Mouse (Mus musculus) ES-Bruce4 (cell line): ENCODE measurements around the gene Limd2. TPM values are rescaled to one million over a fixed set of nuclear protein-coding genes. Genes with fewer than 3 reads are reported as not detected.

Experiments
- H3K27ac ChIP-seq: 2 replicates; pipeline ENCODE4 v1.5.1; 2012; ENCODE audit warnings: low read length, inconsistent platforms; ENCODE audit not compliant: insufficient read depth
- H3K27me3 ChIP-seq: 2 replicates; pipeline ENCODE4 v1.6.1; 2012; ENCODE audit warnings: mild to moderate bottlenecking, low read length, inconsistent platforms; ENCODE audit not compliant: control insufficient read depth, poor library complexity, insufficient read depth, severe bottlenecking
- H3K36me3 ChIP-seq: 2 replicates; pipeline ENCODE4 v1.6.1; 2012; ENCODE audit warnings: inconsistent platforms, mild to moderate bottlenecking, low read length, moderate library complexity; ENCODE audit not compliant: control insufficient read depth, poor library complexity, insufficient read depth, severe bottlenecking
- H3K4me1 ChIP-seq: one replicate; pipeline ENCODE4 v1.8.1; 2011; ENCODE audit warnings: low read length; ENCODE audit not compliant: control insufficient read depth, insufficient read depth
- H3K4me3 ChIP-seq: 2 replicates; pipeline ENCODE4 v1.5.1; 2011; ENCODE audit warnings: low read depth, mild to moderate bottlenecking, low read length
- H3K9ac ChIP-seq: 2 replicates; pipeline ENCODE4 v1.6.1; 2012; ENCODE audit warnings: low read depth, mild to moderate bottlenecking, inconsistent platforms; ENCODE audit not compliant: poor library complexity, severe bottlenecking
- H3K9me3 ChIP-seq: replicated peaks from 2 replicates; pipeline ENCODE4 v1.6.1; 2012; ENCODE audit warnings: mild to moderate bottlenecking, low read length, inconsistent platforms; ENCODE audit not compliant: control insufficient read depth, poor library complexity, insufficient read depth, severe bottlenecking
- CTCF ChIP-seq: IDR thresholded peaks from one replicate; pipeline ENCODE4 v1.8.1; 2011; ENCODE audit warnings: low read depth, low read length
- EP300 ChIP-seq: IDR thresholded peaks from 2 replicates; pipeline ENCODE4 v1.6.1; 2011; ENCODE audit warnings: low read depth, low read length; ENCODE audit not compliant: insufficient read depth
- POLR2A ChIP-seq: IDR thresholded peaks from one replicate; pipeline ENCODE4 v1.8.1; 2011; ENCODE audit warnings: low read length; ENCODE audit not compliant: insufficient read depth
- polyA plus RNA-seq: library from polyadenylated mRNA; stranded (reverse); fragments of >200 nt; gene quantifications from 2 replicates; pipeline ENCODE4 v1.2.4, GENCODE M21; 2011; ENCODE audit warnings: low read depth; ENCODE audit not compliant: missing spikeins, insufficient read depth, insufficient read length

Gene Limd2
- polyA plus RNA-seq, 1 experiment: 53.7 TPM

DNA sequence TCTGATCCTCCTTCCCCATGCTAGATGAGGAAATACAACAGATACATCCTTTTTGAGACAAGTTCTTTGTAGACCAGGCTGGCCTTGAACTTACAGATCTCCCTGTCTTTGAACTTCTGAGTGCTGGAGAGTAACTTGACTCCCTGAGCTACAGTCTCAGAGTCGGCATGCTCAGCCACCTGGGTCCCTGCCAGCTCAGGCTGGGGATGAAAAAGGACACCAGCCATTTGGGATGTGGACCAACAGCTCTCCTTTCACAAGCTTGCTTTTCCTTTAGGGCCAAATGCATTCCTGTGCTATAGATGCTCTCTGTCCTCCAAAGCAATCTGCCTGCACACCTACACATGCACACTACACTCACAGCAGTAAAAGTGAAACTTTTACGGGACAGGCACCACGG is 14.4 kb upstream of the Limd2 start:
- no peak overlapping the region for H3K9ac ChIP-seq
- H3K4me1 ChIP-seq: no peaks in the 10 kb centered on the region
- no peaks in the 10 kb centered on the region for H3K27me3 ChIP-seq
- no peaks in the 10 kb centered on the region for H3K9me3 ChIP-seq
- H3K4me3 ChIP-seq: no peak overlapping the region
- TF ChIP-seq EP300 (no peak), CTCF (no peak), POLR2A (no peak)
- no peak overlapping the region for H3K27ac ChIP-seq
- H3K36me3 ChIP-seq: 0 out of 2 replicates have a peak, but pooled peaks cover 2% of the 10 kb centered on the region

DNA sequence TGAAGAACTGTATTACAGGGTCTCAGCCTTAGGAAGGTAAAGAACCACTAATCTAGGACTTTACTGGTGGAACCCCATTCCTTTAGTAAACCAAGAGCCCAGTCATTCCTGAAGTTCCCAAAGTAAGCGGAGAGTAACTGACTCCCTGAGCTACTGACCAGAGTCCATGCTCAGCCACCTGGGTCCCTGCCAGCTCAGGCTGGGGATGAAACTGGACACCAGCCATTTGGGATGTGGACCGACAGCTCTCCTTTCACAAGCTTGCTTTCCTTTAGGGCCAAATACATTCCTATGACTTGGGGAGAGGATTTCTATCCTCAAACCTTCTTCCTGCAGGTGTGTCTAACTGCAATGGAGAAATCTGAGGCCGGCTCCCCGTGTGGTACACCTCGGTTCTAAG is 13.7 kb upstream of the Limd2 start:
- H3K4me3 ChIP-seq: no peak overlapping the region
- no peak overlapping the region for H3K27ac ChIP-seq
- no peaks in the 10 kb centered on the region for H3K4me1 ChIP-seq
- H3K9ac ChIP-seq: no peak overlapping the region
- TF ChIP-seq EP300 (no peak), POLR2A (no peak), CTCF (no peak)
- 0 out of 2 replicates have a peak, but pooled peaks cover 3% of the 10 kb centered on the region for H3K36me3 ChIP-seq
- no peaks in the 10 kb centered on the region for H3K27me3 ChIP-seq
- no peaks in the 10 kb centered on the region for H3K9me3 ChIP-seq

DNA sequence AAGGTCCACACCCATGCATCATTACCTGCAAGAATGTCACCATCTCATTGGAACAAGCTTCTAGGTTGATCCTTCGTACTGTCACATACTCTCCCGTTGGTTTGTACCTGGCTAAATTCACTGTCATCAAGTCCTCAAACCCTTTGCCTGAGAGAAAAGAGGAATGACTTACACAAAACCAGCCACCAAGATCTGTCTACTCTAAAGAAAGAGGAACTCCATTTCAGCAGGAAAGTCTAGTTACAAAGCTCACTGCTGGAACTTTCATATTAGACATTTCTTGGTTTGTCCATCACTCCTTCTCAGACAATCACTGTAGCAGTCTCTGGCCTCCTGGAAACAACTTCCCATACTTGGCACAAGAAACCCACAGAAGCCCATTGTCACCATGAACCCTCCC is 12.6 kb upstream of the Limd2 start:
- no peak overlapping the region for H3K9ac ChIP-seq
- H3K4me3 ChIP-seq: no peak overlapping the region
- H3K36me3 ChIP-seq: 0 out of 2 replicates have a peak, but pooled peaks cover 3% of the 10 kb centered on the region
- no peak for TF ChIP-seq CTCF
- no peak for TF ChIP-seq POLR2A
- TF ChIP-seq EP300: no peak
- no peaks in the 10 kb centered on the region for H3K9me3 ChIP-seq
- H3K27ac ChIP-seq: no peak overlapping the region
- H3K4me1 ChIP-seq: no peaks in the 10 kb centered on the region
- no peaks in the 10 kb centered on the region for H3K27me3 ChIP-seq

DNA sequence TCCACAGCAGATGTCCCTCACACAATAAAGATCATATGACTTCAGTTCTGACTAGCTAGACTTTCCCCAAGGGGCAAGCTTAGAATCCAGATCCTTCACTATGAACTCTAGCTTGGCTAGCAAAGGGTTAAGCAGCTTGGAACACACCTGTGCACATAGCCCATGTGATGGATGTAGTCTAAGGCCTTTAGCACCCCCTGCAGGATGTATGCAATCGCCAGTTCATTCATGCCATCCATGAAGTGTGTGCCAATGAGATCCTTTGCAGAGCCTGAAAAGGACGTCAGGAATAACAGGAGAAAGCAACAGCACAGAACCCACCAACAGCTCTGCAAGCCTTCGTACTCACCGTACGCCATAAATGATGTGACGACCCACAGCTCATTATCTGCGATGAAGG is 10.1 kb upstream of the Limd2 start:
- TF ChIP-seq CTCF (peak; percentile 28), POLR2A (no peak)
- no peak overlapping the region for H3K4me3 ChIP-seq
- H3K27ac ChIP-seq: no peak overlapping the region
- no peaks in the 10 kb centered on the region for H3K4me1 ChIP-seq
- no peaks in the 10 kb centered on the region for H3K9me3 ChIP-seq
- H3K27me3 ChIP-seq: no peaks in the 10 kb centered on the region
- no peak overlapping the region for H3K9ac ChIP-seq
- H3K36me3 ChIP-seq: peaks cover 5% of the 10 kb centered on the region; the same call in 1 of the 2 replicates

DNA sequence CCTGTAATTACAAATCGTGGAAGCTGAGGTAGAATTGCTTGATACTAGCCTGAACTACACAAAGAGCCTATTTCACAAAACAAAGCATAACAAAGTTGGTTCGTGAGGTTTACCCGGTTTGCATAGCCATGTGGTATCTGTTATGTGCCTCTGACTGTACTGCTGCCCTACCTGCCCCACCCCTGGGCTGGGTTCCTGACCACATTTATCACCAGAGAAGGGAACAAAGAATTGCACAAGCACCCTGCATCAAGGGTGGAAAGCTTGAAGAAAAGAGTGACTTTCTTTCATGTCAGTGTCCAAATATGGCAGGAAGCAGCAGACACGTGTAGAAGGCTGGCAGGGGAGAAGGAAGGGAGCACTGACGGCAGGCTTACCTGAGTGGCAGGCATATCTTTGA is 6.8 kb upstream of the Limd2 start:
- H3K27ac ChIP-seq: no peak overlapping the region
- TF ChIP-seq CTCF: no peak
- no peak for TF ChIP-seq EP300
- TF ChIP-seq POLR2A: no peak
- no peaks in the 10 kb centered on the region for H3K27me3 ChIP-seq
- H3K9me3 ChIP-seq: no peaks in the 10 kb centered on the region
- H3K9ac ChIP-seq: no peak overlapping the region
- H3K4me1 ChIP-seq: no peaks in the 10 kb centered on the region
- peaks cover 5% of the 10 kb centered on the region; the same call in 1 of the 2 replicates for H3K36me3 ChIP-seq
- H3K4me3 ChIP-seq: no peak overlapping the region

DNA sequence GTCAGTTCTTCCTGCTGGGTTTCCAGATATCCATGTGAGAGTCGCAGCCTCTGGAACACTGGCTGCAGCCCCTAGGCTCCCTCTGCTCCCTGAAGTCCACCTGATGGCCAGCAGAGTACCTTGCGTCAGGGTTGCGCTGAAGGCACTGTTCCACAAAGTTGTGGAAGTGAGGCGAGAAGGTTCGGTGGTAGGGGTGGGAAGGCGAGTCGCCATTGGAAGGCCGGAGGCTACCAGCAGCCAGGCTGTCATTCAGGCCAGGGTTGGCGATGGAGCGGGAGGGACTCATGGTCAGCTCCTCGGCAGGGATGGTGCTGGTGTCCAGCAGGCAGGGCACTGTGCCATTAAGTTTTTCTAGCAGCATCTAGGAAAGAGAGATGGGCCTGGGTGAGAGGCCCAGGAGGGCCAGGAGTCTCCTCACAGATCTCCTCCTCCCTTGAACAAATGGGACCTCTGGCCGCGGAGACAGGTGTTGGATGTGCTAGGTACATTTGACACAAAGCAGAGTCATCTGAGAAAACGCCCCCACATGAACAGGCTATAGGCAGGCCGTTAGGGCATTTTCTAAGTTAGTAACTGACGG is 4.0 kb upstream of the Limd2 start:
- no peaks in the 10 kb centered on the region for H3K27me3 ChIP-seq
- no peak for TF ChIP-seq EP300
- TF ChIP-seq POLR2A: no peak
- no peak for TF ChIP-seq CTCF
- H3K9me3 ChIP-seq: no peaks in the 10 kb centered on the region
- H3K36me3 ChIP-seq: peaks cover 2% of the 10 kb centered on the region; the same call in 1 of the 2 replicates
- H3K4me1 ChIP-seq: no peaks in the 10 kb centered on the region
- H3K4me3 ChIP-seq: no peak overlapping the region
- H3K9ac ChIP-seq: no peak overlapping the region
- H3K27ac ChIP-seq: no peak overlapping the region
